Mouse (Mus musculus): ENCODE data around the gene Arpp21.

Gene Arpp21

GRCm38 (mm10) chr9:112180006-112180405 lies 55.7 kb downstream of the Arpp21 start:
- no peak for DNase-seq (ENCODE audit: low spot score in 2 of 2)

GRCm38 (mm10) chr9:112178438-112178837 lies 57.3 kb downstream of the Arpp21 start:
- no peak for DNase-seq (ENCODE audit: low spot score in 2 of 2)

GRCm38 (mm10) chr9:112177569-112177968 lies 58.2 kb downstream of the Arpp21 start:
- no peak for DNase-seq (ENCODE audit: low spot score in 2 of 2)

DNA sequence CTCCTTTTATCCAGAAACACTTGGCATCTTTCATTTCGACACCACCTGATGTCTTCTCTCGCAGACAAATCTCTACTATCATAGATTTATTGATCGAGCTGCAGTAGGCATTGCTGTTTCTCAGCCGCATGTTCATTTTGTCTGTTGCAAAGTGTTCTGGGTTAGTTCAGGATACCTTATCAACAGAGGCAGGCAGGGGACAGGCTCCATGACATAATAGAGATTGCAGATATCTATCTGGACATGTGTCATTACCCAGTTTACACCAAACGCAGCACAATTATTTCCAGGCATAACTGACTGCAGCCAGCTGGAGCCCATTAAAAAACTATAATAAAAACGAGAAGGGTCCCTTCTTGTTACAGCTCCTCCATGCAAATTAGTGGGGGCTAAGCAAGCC lies 59.4 kb downstream of the Arpp21 start:
- no peak for DNase-seq (ENCODE audit: low spot score in 2 of 2)

DNA sequence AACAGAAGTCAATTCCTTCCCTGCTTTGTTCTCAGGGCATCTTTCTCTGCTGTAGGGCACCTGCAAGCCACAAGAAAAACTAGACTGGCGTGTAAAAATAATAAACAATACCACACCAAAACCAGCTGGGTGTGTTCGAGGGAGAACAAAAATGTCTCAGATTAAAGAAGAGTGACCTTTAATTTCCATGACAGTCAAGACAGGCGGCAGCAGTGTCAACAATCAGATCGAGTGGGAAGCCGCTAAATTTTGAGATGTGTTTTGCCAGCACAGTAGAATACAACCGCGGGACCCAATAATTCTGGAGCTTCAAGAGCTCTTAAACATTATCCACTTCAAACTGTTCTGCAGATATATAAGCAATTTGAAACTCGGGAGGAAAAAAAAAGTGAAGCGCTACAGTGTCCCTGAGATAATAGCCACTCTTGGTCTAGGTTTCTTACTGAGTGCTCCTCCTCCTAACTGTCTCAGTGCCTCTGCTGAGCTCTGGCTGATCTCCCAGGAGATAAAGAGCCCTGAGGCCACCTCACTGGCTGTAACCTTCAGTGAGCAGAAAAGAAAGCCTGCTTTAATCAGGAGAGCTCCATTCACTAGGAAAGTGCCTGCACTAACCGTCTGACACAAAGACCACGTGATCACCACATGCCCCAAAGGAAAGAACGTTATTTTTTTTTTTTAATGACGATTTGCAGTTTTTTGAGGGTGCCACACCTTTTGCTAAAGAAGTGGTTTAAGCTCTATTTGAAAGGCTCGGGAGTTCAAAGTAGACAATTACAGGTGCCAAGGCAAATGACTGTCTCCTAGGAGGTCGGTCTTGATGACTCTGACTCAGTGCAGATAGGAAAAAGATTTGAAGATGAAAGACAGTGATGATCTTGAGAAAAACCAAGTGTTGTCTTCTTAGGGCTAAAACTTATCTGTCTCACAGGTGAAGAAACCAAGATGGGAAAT lies 61.1 kb downstream of the Arpp21 start:
- DNase-seq (ENCODE audit: low spot score in 2 of 2), result no peak

- no peak for DNase-seq (ENCODE audit: low spot score in 2 of 2)
Observed at GRCm38 (mm10) chr9:112173778-112174177, 62.0 kb downstream of the Arpp21 start.

- no peak for DNase-seq (ENCODE audit: low spot score in 2 of 2)
Observed at GRCm38 (mm10) chr9:112164677-112165076, 71.1 kb downstream of the Arpp21 start.

DNA sequence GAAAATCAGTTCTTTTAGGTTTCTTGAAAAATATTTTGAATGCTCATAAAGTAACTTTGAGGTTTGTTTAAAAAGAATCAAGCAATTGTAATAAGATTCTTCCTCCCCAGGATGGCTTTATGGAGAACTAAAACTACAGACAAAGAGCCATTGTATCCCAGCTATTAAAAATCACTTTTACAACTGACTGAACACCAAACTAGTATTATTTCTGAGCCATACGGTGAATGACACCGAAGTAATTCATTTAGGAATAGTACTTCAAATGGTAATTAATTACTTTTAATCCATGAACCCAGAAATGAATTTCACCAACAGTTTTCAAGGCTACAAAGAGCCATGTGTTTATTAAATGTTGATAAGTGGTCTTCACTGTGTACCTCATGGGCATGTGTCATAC lies 74.8 kb downstream of the Arpp21 start:
- DNase-seq (ENCODE audit: low spot score in 2 of 2), result no peak

- DNase-seq (ENCODE audit: low spot score in 2 of 2), result no peak
Observed at GRCm38 (mm10) chr9:112153972-112154371, 81.8 kb downstream of the Arpp21 start.

DNA sequence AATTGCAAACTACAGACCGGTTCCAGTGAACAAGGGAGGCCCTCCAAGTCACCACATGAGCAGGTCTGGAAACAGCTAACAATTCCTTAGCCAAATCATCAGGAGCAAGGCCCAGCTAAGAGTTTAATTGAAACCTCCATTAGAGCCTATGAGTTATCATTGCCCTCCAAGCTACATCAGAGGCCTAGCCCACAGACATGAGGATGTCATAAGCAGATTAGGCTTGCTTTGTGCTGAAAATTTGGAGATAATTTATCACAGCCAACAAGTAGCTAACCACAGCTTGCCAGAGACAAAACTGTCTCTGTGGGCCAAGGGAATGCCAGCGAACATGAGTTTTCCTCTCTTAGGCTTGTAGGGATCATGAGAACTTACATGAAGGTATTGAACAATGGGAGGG lies 83.0 kb downstream of the Arpp21 start:
- no peak for DNase-seq (ENCODE audit: low spot score in 2 of 2)

DNA sequence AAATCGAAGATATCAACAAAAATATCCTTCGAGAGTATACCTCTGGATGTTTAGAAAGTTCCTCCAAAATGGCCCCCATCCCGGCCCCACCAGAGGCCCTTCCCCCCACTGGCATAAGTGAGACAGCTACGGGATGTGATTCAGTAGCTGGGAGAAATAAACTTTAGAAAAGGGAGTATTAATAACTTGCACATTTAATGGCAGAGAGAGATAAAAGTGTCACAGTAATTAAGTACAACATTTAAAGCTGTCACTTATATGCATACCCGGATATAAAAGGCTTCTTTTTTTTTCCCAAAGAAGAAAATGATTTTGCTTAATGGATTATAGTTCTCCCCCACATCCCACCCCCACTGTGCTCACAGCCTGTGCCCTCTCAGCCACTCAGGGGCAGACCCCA lies 84.6 kb downstream of the Arpp21 start:
- no peak for DNase-seq (ENCODE audit: low spot score in 2 of 2)

DNA sequence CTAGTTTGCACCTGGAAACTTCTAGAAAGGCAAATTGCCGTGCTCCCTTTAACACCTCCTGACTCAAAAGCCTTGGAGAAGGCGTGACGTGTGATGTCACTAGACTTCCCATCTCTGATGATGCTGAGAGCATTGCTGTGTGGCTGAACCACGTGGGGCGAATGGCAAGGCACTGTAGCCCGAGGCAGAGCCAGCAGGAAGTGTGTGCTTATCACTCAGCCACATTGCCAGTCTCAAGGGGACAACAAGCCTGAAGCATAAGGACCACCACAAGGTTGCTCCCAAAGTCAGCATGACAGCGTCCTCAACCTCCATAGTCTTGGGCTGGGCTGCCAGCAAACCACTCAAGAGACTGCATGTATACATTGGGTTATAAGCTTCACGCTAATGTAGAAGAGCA lies 95.1 kb downstream of the Arpp21 start:
- DNase-seq (ENCODE audit: low spot score in 2 of 2), result no peak

- no peak for DNase-seq (ENCODE audit: low spot score in 2 of 2)
Observed at GRCm38 (mm10) chr9:112137820-112138219, 97.9 kb downstream of the Arpp21 start.

DNA sequence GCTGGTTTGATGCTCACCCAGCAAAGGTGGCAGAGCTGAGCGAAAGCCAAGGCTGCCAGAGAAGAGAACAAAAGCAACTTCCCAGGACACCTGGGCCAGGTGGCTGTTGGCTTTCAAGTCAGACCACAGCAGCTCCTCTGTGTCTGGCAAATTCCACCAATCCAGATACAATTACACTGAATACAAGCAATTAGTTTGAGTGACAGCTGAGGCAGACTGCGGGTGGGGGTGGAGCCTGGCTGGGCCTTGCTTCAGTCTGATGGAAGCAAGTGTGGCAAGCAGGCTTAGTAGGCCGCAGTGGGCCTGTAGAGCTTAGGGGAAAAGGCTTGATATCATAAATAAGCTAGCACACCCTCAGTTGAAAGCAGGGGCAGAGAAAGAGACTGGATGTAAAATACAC lies 104.9 kb downstream of the Arpp21 start:
- DNase-seq (ENCODE audit: low spot score in 2 of 2), result no peak

DNA sequence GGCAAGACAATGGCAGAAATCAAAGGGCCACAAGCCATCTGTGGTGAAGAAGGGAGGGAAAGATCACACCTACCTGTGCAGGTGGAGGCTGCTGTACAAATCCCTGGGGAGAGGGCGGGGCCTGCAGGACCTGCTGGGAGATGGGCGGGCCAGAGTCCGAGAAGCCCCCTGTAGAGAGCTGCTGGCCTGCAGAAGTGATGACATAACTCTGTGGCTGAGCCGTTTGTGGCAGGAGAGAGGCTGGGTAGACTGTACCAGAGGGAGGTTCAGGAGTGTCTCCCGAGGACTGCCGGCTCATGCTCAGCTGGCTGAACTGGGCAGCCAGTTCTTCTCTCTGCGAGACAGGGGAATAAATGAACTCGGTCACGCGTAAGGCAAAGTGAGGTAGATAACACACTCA lies 111.1 kb downstream of the Arpp21 start:
- no peak for DNase-seq (ENCODE audit: low spot score in 2 of 2)

DNA sequence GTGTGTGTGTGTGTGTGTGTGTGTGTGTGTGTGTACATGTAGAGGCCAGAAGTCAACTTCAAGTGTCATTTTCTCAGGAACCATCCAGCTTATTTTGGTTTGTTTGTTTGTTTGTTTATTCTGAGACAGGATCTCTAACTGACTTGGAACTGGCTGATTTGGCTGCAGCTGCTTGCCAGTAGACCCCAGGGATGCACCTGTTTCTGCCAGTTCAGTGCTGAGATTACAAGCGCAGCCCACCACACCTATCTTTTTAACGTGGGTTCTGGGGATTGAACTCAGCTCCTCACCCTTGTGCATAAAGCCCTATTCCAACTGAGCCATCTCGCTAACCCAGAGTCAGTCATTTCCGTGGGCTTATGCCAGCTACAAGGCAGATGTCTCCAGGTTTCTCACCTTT lies 111.6 kb downstream of the Arpp21 start:
- DNase-seq (ENCODE audit: low spot score in 2 of 2), result no peak

DNA sequence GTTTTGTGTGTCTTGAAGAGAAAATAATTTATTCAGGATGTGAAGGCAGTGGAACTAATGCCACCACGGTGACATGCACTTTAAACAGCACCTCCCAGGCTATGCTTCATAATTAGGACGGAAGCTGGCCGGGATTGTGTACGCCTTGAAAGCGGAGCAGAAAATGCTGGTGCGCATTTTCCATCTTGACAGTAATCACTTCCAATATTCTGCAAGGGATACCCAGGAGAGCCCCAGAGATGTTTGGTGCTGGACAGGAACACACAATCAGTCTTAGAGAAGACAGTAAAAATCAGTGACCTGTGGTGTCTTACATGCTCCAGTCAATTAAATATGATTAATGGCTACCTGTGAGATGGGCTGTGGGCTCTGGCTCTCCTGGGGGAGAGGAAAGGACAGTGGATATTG lies 112.3 kb downstream of the Arpp21 start:
- no peak for DNase-seq (ENCODE audit: low spot score in 2 of 2)

- DNase-seq (ENCODE audit: low spot score in 2 of 2), result no peak
Observed at GRCm38 (mm10) chr9:112119535-112119934, 116.2 kb downstream of the Arpp21 start.

GRCm38 (mm10) chr9:112119106-112119433 lies 116.7 kb downstream of the Arpp21 start:
- DNase-seq (ENCODE audit: low spot score in 2 of 2), result no peak

- DNase-seq (ENCODE audit: low spot score in 2 of 2), result no peak
Observed at GRCm38 (mm10) chr9:112118411-112119105, 117.2 kb downstream of the Arpp21 start.

DNA sequence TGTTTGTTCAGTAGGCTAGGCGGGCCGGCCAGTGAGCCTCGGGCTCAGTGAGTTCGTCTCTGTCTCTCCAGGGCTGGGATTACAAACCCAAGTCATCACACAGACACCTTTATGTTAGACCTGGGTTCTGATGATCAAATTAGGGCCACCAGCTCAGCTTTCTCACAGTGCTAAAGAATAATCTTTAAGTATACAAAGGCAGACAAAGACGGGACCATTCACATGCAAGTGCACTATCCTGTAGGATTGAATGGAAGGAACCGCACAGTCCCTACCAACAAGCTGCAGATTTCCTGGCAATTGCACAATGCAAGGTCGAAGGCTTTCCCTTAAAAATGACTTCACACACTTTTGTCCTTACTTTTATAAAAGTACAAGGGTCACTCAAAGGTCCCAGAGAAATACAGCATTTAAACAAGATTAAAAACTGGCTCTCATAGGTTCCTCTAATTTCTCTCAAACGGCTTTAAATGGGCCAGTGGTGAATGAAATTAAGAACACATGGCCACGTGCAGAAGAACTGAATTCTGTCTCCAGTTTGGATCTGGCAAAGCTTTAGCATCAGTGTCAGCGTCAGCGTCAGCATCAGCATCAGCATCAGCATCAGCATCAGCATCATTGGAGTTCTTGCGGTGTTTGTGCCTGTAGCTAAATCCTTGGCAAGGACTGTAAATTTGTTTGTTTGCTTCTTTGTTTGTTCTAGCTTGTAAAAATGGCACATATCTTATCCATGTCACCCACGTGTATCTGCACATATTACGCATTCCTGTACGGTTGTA lies 117.9 kb downstream of the Arpp21 start:
- DNase-seq (ENCODE audit: low spot score in 2 of 2), result no peak

- DNase-seq (ENCODE audit: low spot score in 2 of 2), result no peak
Observed at GRCm38 (mm10) chr9:112111610-112112009, 124.1 kb downstream of the Arpp21 start.

DNA sequence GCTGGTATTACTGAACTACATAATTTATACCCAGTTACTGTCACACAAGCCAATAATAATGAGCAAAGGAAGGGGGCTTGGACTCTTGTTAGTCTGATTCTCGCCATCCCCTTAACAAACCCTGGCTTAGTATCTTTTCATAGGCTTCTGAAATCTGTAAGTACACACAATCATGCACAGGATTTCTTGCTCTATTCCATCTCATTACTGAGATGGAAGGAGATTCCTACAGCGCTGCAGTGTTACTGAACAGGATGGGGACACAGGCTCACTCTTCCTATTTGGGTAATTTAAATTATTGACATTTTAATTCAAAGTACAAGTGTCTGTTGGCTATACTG lies 132.9 kb downstream of the Arpp21 start:
- DNase-seq (ENCODE audit: low spot score in 2 of 2), result no peak

Data from spleen, postnatal 14 days (tissue).